Mouse (Mus musculus): ENCODE measurements at regions not wholly inside any gene's neighbourhood (a gene's known extent, or its start where the extent isn't known, plus 50 kb on each side); places are given as distances from the start of the nearest gene placed in this dataset.
A peak's percentile ranks its signal among the peaks of the same experiment; 100 is the strongest.

- DNase-seq, result no peak
- intact Hi-C loops (cut with DNase I), result no loop called here
Observed at GRCm38 (mm10) chr12:6211266-6211665, 835.8 kb upstream of the Klhl29 start.

- intact Hi-C loops (cut with DNase I), result no loop called here
- no peak for DNase-seq
Observed at GRCm38 (mm10) chr12:6189232-6189631, 813.8 kb upstream of the Klhl29 start.

- intact Hi-C loops (cut with DNase I), result no loop called here
- no peak for DNase-seq
Observed at GRCm38 (mm10) chr12:6168795-6169194, 793.3 kb upstream of the Klhl29 start.

- DNase-seq, result no peak
Observed at GRCm38 (mm10) chr12:6154287-6154686, 778.8 kb upstream of the Klhl29 start.

GRCm38 (mm10) chr12:6151476-6151875, 776.0 kb upstream of the Klhl29 start:
- no peak for DNase-seq
- intact Hi-C loops (cut with DNase I), result no loop called here

More at GRCm38 (mm10) chr12:6154287-6154686, 778.8 kb upstream of the Klhl29 start:
- intact Hi-C loops (cut with DNase I), result no loop called here

GRCm38 (mm10) chr12:6132451-6132850, 757.0 kb upstream of the Klhl29 start:
- DNase-seq, result peak; percentile 1
- intact Hi-C loops (cut with DNase I), result no loop called here

GRCm38 (mm10) chr12:6119557-6119956, 744.1 kb upstream of the Klhl29 start:
- intact Hi-C loops (cut with DNase I), result no loop called here
- DNase-seq, result no peak

- DNase-seq, result no peak
- intact Hi-C loops (cut with DNase I), result no loop called here
Observed at GRCm38 (mm10) chr12:6115254-6115653, 739.8 kb upstream of the Klhl29 start.

- intact Hi-C loops (cut with DNase I), result no loop called here
- DNase-seq, result no peak
Observed at GRCm38 (mm10) chr12:6097295-6097694, 721.8 kb upstream of the Klhl29 start.

GRCm38 (mm10) chr12:6087627-6088350, 712.3 kb upstream of the Klhl29 start:
- peak; percentile 72 for DNase-seq
- intact Hi-C loops (cut with DNase I), result no loop called here

GRCm38 (mm10) chr12:6087071-6087470, 711.6 kb upstream of the Klhl29 start:
- peak; percentile 58 for DNase-seq
- intact Hi-C loops (cut with DNase I), result no loop called here

- intact Hi-C loops (cut with DNase I), result no loop called here
- peak; percentile 74 for DNase-seq
Observed at GRCm38 (mm10) chr12:6046866-6047689, 671.6 kb upstream of the Klhl29 start.

- intact Hi-C loops (cut with DNase I), result no loop called here
- DNase-seq, result no peak
Observed at GRCm38 (mm10) chr12:6046110-6046509, 670.6 kb upstream of the Klhl29 start.

- intact Hi-C loops (cut with DNase I), result no loop called here
- no peak for DNase-seq
Observed at GRCm38 (mm10) chr12:6042326-6042725, 666.8 kb upstream of the Klhl29 start.

GRCm38 (mm10) chr12:6024111-6024510, 648.6 kb upstream of the Klhl29 start:
- DNase-seq, result no peak
- intact Hi-C loops (cut with DNase I), result loop anchor here (10.0 kb wide), 1 partner anchor 391 kb away; no protein-coding TSS in a partner anchor

- intact Hi-C loops (cut with DNase I), result loop anchor here (10.0 kb wide), 1 partner anchor 392 kb away; no protein-coding TSS in a partner anchor
Observed at GRCm38 (mm10) chr12:6022490-6022889, 647.0 kb upstream of the Klhl29 start.

GRCm38 (mm10) chr12:6000961-6001360, 625.5 kb upstream of the Klhl29 start:
- DNase-seq, result peak; percentile 85
- intact Hi-C loops (cut with DNase I), result no loop called here

More at GRCm38 (mm10) chr12:6022490-6022889, 647.0 kb upstream of the Klhl29 start:
- DNase-seq, result peak; percentile 16

- DNase-seq, result peak; percentile 39
- intact Hi-C loops (cut with DNase I), result no loop called here
Observed at GRCm38 (mm10) chr12:5997366-5997765, 621.9 kb upstream of the Klhl29 start.

GRCm38 (mm10) chr12:5996672-5997071, 621.2 kb upstream of the Klhl29 start:
- intact Hi-C loops (cut with DNase I), result no loop called here
- peak; percentile 71 for DNase-seq

GRCm38 (mm10) chr12:5983937-5984610, 608.6 kb upstream of the Klhl29 start:
- DNase-seq, result no peak
- intact Hi-C loops (cut with DNase I), result no loop called here

GRCm38 (mm10) chr12:5982096-5982495, 606.6 kb upstream of the Klhl29 start:
- intact Hi-C loops (cut with DNase I), result no loop called here
- DNase-seq, result no peak
